Mouse (Mus musculus) E14TG2a.4 (cell line): ENCODE results near the gene Pnmal2.

Source experiments
- H3K27me3 ChIP-seq: 2 replicates; pipeline ENCODE4 v1.6.1; 2014; ENCODE audit warnings: low read length, control low read depth; ENCODE audit not compliant: insufficient read depth
- H3K36me3 ChIP-seq: 2 replicates; pipeline ENCODE4 v1.6.1; 2014; ENCODE audit warnings: low read length, control low read depth; ENCODE audit not compliant: insufficient read depth
- H3K4me1 ChIP-seq: replicated peaks from 2 replicates; pipeline ENCODE4 v1.6.1; 2014; ENCODE audit warnings: low read depth, low read length, control low read depth
- H3K4me3 ChIP-seq: replicated peaks from 2 replicates; pipeline ENCODE4 v1.5.1; 2014; ENCODE audit warnings: mild to moderate bottlenecking, low read length
- H3K9me3 ChIP-seq: 2 replicates; pipeline ENCODE4 v1.6.1; 2014; ENCODE audit warnings: low read length, control low read depth
- CTCF ChIP-seq: conservative IDR thresholded peaks from 2 replicates; pipeline ENCODE4 v1.5.1; 2014; ENCODE audit warnings: low read length
- NANOG ChIP-seq: IDR thresholded peaks from 2 replicates; pipeline ENCODE4 v1.6.1; 2014; ENCODE audit warnings: borderline replicate concordance, low read length, mixed read lengths
- POU5F1 ChIP-seq: IDR thresholded peaks from 2 replicates; pipeline ENCODE4 v1.6.1; 2014; ENCODE audit warnings: low read length, borderline replicate concordance

Pnmal2 gene

DNA sequence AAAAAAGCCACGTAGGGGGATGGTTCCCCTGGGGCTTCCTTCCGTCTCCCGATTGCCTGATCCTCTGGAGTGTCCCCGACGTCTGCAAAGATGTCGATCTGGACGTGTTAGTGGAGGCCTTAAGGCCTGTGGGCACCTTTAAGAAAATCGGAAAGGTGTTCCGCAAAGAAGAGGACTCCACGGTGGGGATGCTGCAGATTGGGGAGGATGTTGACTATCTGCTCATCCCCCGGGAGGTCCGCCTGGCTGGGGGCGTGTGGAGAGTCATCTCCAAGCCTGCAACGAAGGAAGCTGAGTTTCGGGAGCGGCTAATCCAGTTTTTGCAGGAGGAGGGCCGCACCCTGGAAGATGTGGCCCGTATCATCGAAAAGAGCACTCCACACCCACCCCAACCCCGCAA lies 49.9 kb downstream of the Pnmal2 start:
- Histone ChIP-seq H3K9me3 (no peaks in the 10 kb centered on the region), H3K4me1 (peaks cover 57% of the 10 kb centered on the region), H3K27me3 (peaks cover 22% of the 10 kb centered on the region), H3K4me3 (peak overlapping the region; percentile 81), H3K36me3 (peaks cover 26% of the 10 kb centered on the region)
- TF ChIP-seq NANOG, result no peak
- TF ChIP-seq POU5F1, result no peak
- TF ChIP-seq CTCF, result no peak

- peaks cover 22% of the 10 kb centered on the region for H3K27me3 ChIP-seq
- peaks cover 26% of the 10 kb centered on the region for H3K36me3 ChIP-seq
- H3K9me3 ChIP-seq, result no peaks in the 10 kb centered on the region
- H3K4me3 ChIP-seq, result peak overlapping the region; percentile 81; the same call in 1 of the 2 replicates
- TF ChIP-seq NANOG, result no peak
- no peak for TF ChIP-seq POU5F1
- TF ChIP-seq CTCF, result no peak
- peaks cover 50% of the 10 kb centered on the region for H3K4me1 ChIP-seq
These were observed 50.9 kb downstream of the Pnmal2 start for GRCm38 (mm10) chr7:16995345-16995744.
